Mouse (Mus musculus): ENCODE results near the gene Med20. TPM values are rescaled to one million over a fixed set of nuclear protein-coding genes. Genes with fewer than 3 reads are reported as not detected.

Med20 gene
- total RNA-seq, 2 experiments from 2014 or later: 10.4 to 68.2 TPM

- no peak for ATAC-seq (replicated peaks; ENCODE audit: low FRiP score, poor library complexity, severe bottlenecking)
Measured at GRCm38 (mm10) chr17:47663009-47663713, 51.8 kb downstream of the Med20 start.

GRCm38 (mm10) chr17:47664474-47664873 lies 53.1 kb downstream of the Med20 start:
- ATAC-seq (replicated peaks; ENCODE audit: low FRiP score, poor library complexity, severe bottlenecking): no peak

GRCm38 (mm10) chr17:47669166-47669565 lies 57.8 kb downstream of the Med20 start:
- no peak for ATAC-seq (replicated peaks; ENCODE audit: low FRiP score, poor library complexity, severe bottlenecking)

- no peak for ATAC-seq (replicated peaks; ENCODE audit: low FRiP score, poor library complexity, severe bottlenecking)
Measured at GRCm38 (mm10) chr17:47671988-47672310, 60.6 kb downstream of the Med20 start.

- no peak for ATAC-seq (replicated peaks; ENCODE audit: low FRiP score, poor library complexity, severe bottlenecking)
Measured at GRCm38 (mm10) chr17:47672311-47673111, 61.1 kb downstream of the Med20 start.

Other genes starting within 250 kb of the Med20 start
- 0.96 and 10.0 TPM in 2 replicates for gene Mrps10, start 242.7 kb upstream of the Med20 start, total RNA-seq (2015; ENCODE audit: low replicate concordance)
- 2.2 and 10.7 TPM in 2 replicates for gene Mrps10, start 242.7 kb upstream of the Med20 start, total RNA-seq (2017; ENCODE audit: low replicate concordance)
- gene Guca1b, start 226.2 kb upstream of the Med20 start, total RNA-seq (2015; ENCODE audit: low replicate concordance): not detected in 2 replicates
- gene Guca1b, start 226.2 kb upstream of the Med20 start, total RNA-seq (2017; ENCODE audit: low replicate concordance): 0.77 and 1.1 TPM in 2 replicates
- gene Guca1a, start 211.0 kb upstream of the Med20 start, total RNA-seq (2015; ENCODE audit: low replicate concordance): not detected in 2 replicates
- not detected in 2 replicates for gene Guca1a, start 211.0 kb upstream of the Med20 start, total RNA-seq (2017; ENCODE audit: low replicate concordance)
- 0.63 TPM in 1 of 2 replicates, not detected in the other for gene AI661453, start 175.0 kb upstream of the Med20 start, total RNA-seq (2015; ENCODE audit: low replicate concordance)
- 0.70 TPM in 1 of 2 replicates, not detected in the other for gene AI661453, start 175.0 kb upstream of the Med20 start, total RNA-seq (2017; ENCODE audit: low replicate concordance)
- gene 1700001C19Rik, start 174.2 kb upstream of the Med20 start, total RNA-seq (2015; ENCODE audit: low replicate concordance): not detected in 2 replicates
- gene 1700001C19Rik, start 174.2 kb upstream of the Med20 start, total RNA-seq (2017; ENCODE audit: low replicate concordance): not detected in 2 replicates
- 34.5 and 36.5 TPM in 2 replicates for gene Taf8, start 109.3 kb upstream of the Med20 start, total RNA-seq (2015; ENCODE audit: low replicate concordance)
- 47.1 and 67.9 TPM in 2 replicates for gene Taf8, start 109.3 kb upstream of the Med20 start, total RNA-seq (2017; ENCODE audit: low replicate concordance)
- gene Ccnd3, start 106.5 kb upstream of the Med20 start, total RNA-seq (2015; ENCODE audit: low replicate concordance): 85.3 and 115 TPM in 2 replicates
- gene Ccnd3, start 106.5 kb upstream of the Med20 start, total RNA-seq (2017; ENCODE audit: low replicate concordance): 64.3 and 65.9 TPM in 2 replicates
- 1.2 and 2.1 TPM in 2 replicates for gene Bysl, start 90 bp upstream of the Med20 start, total RNA-seq (2015; ENCODE audit: low replicate concordance)
- 3.2 and 4.3 TPM in 2 replicates for gene Bysl, start 90 bp upstream of the Med20 start, total RNA-seq (2017; ENCODE audit: low replicate concordance)
- gene Gm20517, start within 50 bp of the Med20 start, total RNA-seq (2015; ENCODE audit: low replicate concordance): 2.5 and 4.8 TPM in 2 replicates
- gene Gm20517, start within 50 bp of the Med20 start, total RNA-seq (2017; ENCODE audit: low replicate concordance): 6.3 and 16.2 TPM in 2 replicates
- gene Usp49, start 19.1 kb downstream of the Med20 start, total RNA-seq (2015; ENCODE audit: low replicate concordance): 7.3 and 36.5 TPM in 2 replicates
- 14.8 and 27.6 TPM in 2 replicates for gene Usp49, start 19.1 kb downstream of the Med20 start, total RNA-seq (2017; ENCODE audit: low replicate concordance)
- gene Tomm6, start 76.8 kb downstream of the Med20 start, total RNA-seq (2015; ENCODE audit: low replicate concordance): 24.2 and 44.9 TPM in 2 replicates
- 9.1 and 10.8 TPM in 2 replicates for gene Tomm6, start 76.8 kb downstream of the Med20 start, total RNA-seq (2017; ENCODE audit: low replicate concordance)
- not detected in 2 replicates for gene Frs3, start 77.4 kb downstream of the Med20 start, total RNA-seq (2015; ENCODE audit: low replicate concordance)
- not detected in 2 replicates for gene Frs3, start 77.4 kb downstream of the Med20 start, total RNA-seq (2017; ENCODE audit: low replicate concordance)
- gene Gm21981, start 82.9 kb downstream of the Med20 start, total RNA-seq (2015; ENCODE audit: low replicate concordance): not detected in 2 replicates
- gene Gm21981, start 82.9 kb downstream of the Med20 start, total RNA-seq (2017; ENCODE audit: low replicate concordance): not detected in 2 replicates
- not detected in 2 replicates for gene Prickle4, start 83.2 kb downstream of the Med20 start, total RNA-seq (2015; ENCODE audit: low replicate concordance)
- not detected in 2 replicates for gene Prickle4, start 83.2 kb downstream of the Med20 start, total RNA-seq (2017; ENCODE audit: low replicate concordance)
- not detected in 2 replicates for gene Pgc, start 115.3 kb downstream of the Med20 start, total RNA-seq (2015; ENCODE audit: low replicate concordance)
- not detected in 2 replicates for gene Pgc, start 115.3 kb downstream of the Med20 start, total RNA-seq (2017; ENCODE audit: low replicate concordance)
- 4.6 and 6.7 TPM in 2 replicates for gene Tfeb, start 125.4 kb downstream of the Med20 start, total RNA-seq (2015; ENCODE audit: low replicate concordance)
- 3.8 and 9.4 TPM in 2 replicates for gene Tfeb, start 125.4 kb downstream of the Med20 start, total RNA-seq (2017; ENCODE audit: low replicate concordance)
- gene Mdfi, start 223.1 kb downstream of the Med20 start, total RNA-seq (2015; ENCODE audit: low replicate concordance): not detected in 2 replicates
- not detected in 2 replicates for gene Mdfi, start 223.1 kb downstream of the Med20 start, total RNA-seq (2017; ENCODE audit: low replicate concordance)

All from erythroblast, adult 5-6 weeks (primary cell).